Mouse (Mus musculus) hindbrain, embryonic 11.5 days (tissue): Measurements from ENCODE around the gene Il12rb1. TPM values are rescaled to one million over a fixed set of nuclear protein-coding genes. Genes with fewer than 3 reads are reported as not detected.

Experiments used
- ATAC-seq: fragments of 200-750 bp; cut with Nextera tagmentation; 2 replicates; pipeline ENCODE4 v1.8.0; 2017; ENCODE audit warnings: mild to moderate bottlenecking, moderate TSS enrichment, moderate library complexity; ENCODE audit not compliant: low FRiP score
- DNase-seq: peaks from one replicate; pipeline ENCODE4 v3.0.0-alpha.2; 2015; ENCODE audit warnings: low spot score
- H3K27ac ChIP-seq: fragments of 300-500 bp; sonication (generic); 2 replicates; pipeline ENCODE4 v1.5.1; 2014; ENCODE audit warnings: mild to moderate bottlenecking, low read depth, low read length
- H3K27me3 ChIP-seq: fragments of 300-500 bp; sonication (generic); 2 replicates; pipeline ENCODE4 v1.6.1; 2014; ENCODE audit warnings: mild to moderate bottlenecking, low read length, moderate library complexity, mixed read lengths; ENCODE audit not compliant: control insufficient read depth, insufficient read depth
- H3K36me3 ChIP-seq: fragments of 300-500 bp; sonication (generic); 2 replicates; pipeline ENCODE4 v1.6.1; 2014; ENCODE audit warnings: mild to moderate bottlenecking, low read length, moderate library complexity, mixed read lengths; ENCODE audit not compliant: control insufficient read depth, insufficient read depth
- H3K4me1 ChIP-seq: fragments of 300-500 bp; sonication (generic); replicated peaks from 2 replicates; pipeline ENCODE4 v1.6.1; 2014; ENCODE audit warnings: low read length, mixed read lengths; ENCODE audit not compliant: control insufficient read depth, insufficient read depth
- H3K4me2 ChIP-seq: fragments of 300-500 bp; sonication (generic); replicated peaks from 2 replicates; pipeline ENCODE4 v1.6.1; 2014; ENCODE audit warnings: mild to moderate bottlenecking, low read depth, low read length
- H3K4me3 ChIP-seq: fragments of 300-500 bp; sonication (generic); 2 replicates; pipeline ENCODE4 v1.5.1; 2014; ENCODE audit warnings: low read depth, low read length
- H3K9ac ChIP-seq: fragments of 300-500 bp; sonication (generic); 2 replicates; pipeline ENCODE4 v1.6.1; 2014; ENCODE audit warnings: low read depth, low read length
- H3K9me3 ChIP-seq: fragments of 300-500 bp; sonication (generic); 2 replicates; pipeline ENCODE4 v1.6.1; 2016; ENCODE audit warnings: low read length; ENCODE audit not compliant: control insufficient read depth
- whole genome bisulfite sequencing: fragments of 180-500 bp; shearing (Covaris S2); extraction: QIAGEN DNeasy Blood & Tissue Kit; methylation state at CpG from one replicate; pipeline ENCODE4 v1.1.7; 2014; 5-methylcytosine and 5-hydroxymethylcytosine counted together
- polyA plus RNA-seq: library from polyadenylated mRNA; unstranded; fragments of >200 nt; fragmentation: Nextera tagmentation; extraction: Ambion mirVana; gene quantifications from 2 replicates; pipeline ENCODE4 v1.2.1, GENCODE M21; 2014

The Il12rb1 gene
- polyA plus RNA-seq, 1 experiment from 2014 or later, result 0.08 TPM

GRCm38 (mm10) chr8:70770748-70771147, 37.5 kb upstream of the Il12rb1 start:
- DNase-seq (no peak), ATAC-seq (no peak)
- H3K4me2 ChIP-seq, result no peak overlapping the region
- H3K27ac ChIP-seq, result no peak overlapping the region
- no peaks in the 10 kb centered on the region; the same call in 1 of the 2 replicates for H3K27me3 ChIP-seq
- H3K36me3 ChIP-seq, result peaks cover 7% of the 10 kb centered on the region; the same call in 1 of the 2 replicates
- WGBS, result 97% methylated on average over 13 of the region's 13 CpGs
- H3K4me1 ChIP-seq, result peaks cover 12% of the 10 kb centered on the region
- no peak overlapping the region for H3K9ac ChIP-seq
- no peaks in the 10 kb centered on the region for H3K9me3 ChIP-seq
- H3K4me3 ChIP-seq, result no peak overlapping the region

GRCm38 (mm10) chr8:70771217-70771616, 37.0 kb upstream of the Il12rb1 start:
- H3K4me3 ChIP-seq, result no peak overlapping the region
- no peaks in the 10 kb centered on the region for H3K9me3 ChIP-seq
- 86% methylated on average over 7 of the region's 7 CpGs for WGBS
- H3K4me1 ChIP-seq, result peaks cover 9% of the 10 kb centered on the region
- ATAC-seq (no peak), DNase-seq (no peak)
- no peak overlapping the region for H3K4me2 ChIP-seq
- no peak overlapping the region for H3K9ac ChIP-seq
- H3K27ac ChIP-seq, result no peak overlapping the region
- H3K36me3 ChIP-seq, result peaks cover 7% of the 10 kb centered on the region; the same call in 1 of the 2 replicates
- no peaks in the 10 kb centered on the region; the same call in 1 of the 2 replicates for H3K27me3 ChIP-seq

DNA sequence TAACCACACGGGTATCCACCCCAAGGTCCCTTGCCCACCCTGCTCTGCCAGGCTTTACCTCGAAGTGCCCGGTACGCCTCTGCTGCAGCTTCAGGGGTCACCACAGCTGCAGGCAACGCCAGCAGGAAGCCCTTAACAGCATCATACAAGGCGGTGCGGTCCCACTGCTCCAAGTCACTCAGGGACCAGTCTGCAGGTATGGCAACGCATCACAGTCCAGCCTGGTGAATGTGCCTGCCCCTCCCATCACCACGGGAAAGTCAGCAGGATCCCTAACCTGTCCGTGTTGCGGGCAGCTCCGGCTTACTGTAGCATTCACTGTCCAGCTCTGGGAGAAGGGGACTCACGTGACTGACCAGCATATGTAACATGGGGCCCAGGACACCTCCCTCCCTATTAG, 36.2 kb upstream of the Il12rb1 start:
- Histone ChIP-seq H3K4me3 (no peak overlapping the region), H3K9ac (no peak overlapping the region), H3K4me2 (no peak overlapping the region), H3K27ac (no peak overlapping the region), H3K9me3 (no peaks in the 10 kb centered on the region), H3K27me3 (no peaks in the 10 kb centered on the region; the same call in 1 of the 2 replicates), H3K4me1 (peaks cover 7% of the 10 kb centered on the region), H3K36me3 (peaks cover 7% of the 10 kb centered on the region; the same call in 1 of the 2 replicates)
- 94% methylated on average over 13 of the region's 13 CpGs for WGBS
- DNase-seq, result no peak
- ATAC-seq, result no peak

DNA sequence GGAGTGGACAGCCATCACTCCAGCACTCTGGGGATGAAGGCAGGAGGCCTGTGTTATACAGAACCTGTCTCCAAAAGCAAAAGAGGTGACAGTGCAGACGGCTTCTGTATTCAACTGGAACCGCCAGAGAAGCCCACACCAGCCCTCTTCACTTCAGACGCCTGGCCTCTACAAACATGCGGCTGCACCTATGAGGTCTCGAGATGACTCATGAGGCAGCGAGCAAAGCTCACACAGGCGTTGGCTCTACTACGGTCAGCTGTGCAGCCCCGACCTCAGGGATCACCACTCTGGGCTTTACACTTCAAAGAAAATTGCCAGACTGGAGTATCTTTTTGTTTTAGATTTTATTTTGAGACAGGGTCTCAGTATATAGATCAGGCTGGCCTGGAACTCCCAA, 35.4 kb upstream of the Il12rb1 start:
- no peak overlapping the region for H3K27ac ChIP-seq
- H3K4me3 ChIP-seq, result no peak overlapping the region
- ATAC-seq, result no peak
- peaks cover 7% of the 10 kb centered on the region for H3K4me1 ChIP-seq
- no peak for DNase-seq
- no peak overlapping the region for H3K9ac ChIP-seq
- no peaks in the 10 kb centered on the region for H3K9me3 ChIP-seq
- WGBS, result 88% methylated on average over 9 of the region's 9 CpGs
- peaks cover 7% of the 10 kb centered on the region; the same call in 1 of the 2 replicates for H3K36me3 ChIP-seq
- no peak overlapping the region for H3K4me2 ChIP-seq
- no peaks in the 10 kb centered on the region; the same call in 1 of the 2 replicates for H3K27me3 ChIP-seq

- H3K4me1 ChIP-seq, result peaks cover 7% of the 10 kb centered on the region
- no peak overlapping the region for H3K4me3 ChIP-seq
Measured at GRCm38 (mm10) chr8:70773410-70773809, 34.8 kb upstream of the Il12rb1 start.

DNA sequence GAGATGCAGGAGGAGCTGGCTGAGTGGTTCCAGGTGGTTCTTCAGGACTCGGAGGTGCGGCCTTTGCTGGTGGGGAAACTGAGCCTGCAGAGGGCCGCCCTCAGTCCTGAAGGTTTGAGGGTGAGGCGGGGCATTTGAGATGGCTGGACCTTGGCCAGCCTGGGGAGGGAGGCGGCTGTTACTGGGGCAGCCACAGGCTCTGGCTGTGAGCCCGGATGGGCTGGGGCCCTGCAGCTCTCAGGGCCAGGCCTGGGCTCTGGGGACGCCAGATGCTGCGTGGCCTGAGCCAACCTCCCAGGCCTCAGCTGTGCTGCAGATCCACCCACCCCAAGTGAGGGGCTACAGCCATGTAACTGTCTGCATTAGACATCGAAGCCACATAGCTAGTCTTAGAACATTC, 34.4 kb upstream of the Il12rb1 start:
- no peak for DNase-seq
- peaks cover 7% of the 10 kb centered on the region; the same call in 1 of the 2 replicates for H3K36me3 ChIP-seq
- WGBS, result 88% methylated on average over 9 of the region's 9 CpGs
- H3K4me2 ChIP-seq, result no peak overlapping the region
- H3K9ac ChIP-seq, result peak overlapping the region; percentile 9; the same call in 1 of the 2 replicates
- H3K4me3 ChIP-seq, result no peak overlapping the region
- H3K9me3 ChIP-seq, result no peaks in the 10 kb centered on the region
- H3K27me3 ChIP-seq, result no peaks in the 10 kb centered on the region; the same call in 1 of the 2 replicates
- ATAC-seq, result no peak
- H3K4me1 ChIP-seq, result peaks cover 7% of the 10 kb centered on the region
- H3K27ac ChIP-seq, result no peak overlapping the region

More at GRCm38 (mm10) chr8:70773410-70773809, 34.8 kb upstream of the Il12rb1 start:
- Histone ChIP-seq H3K9ac (no peak overlapping the region; the same call in 1 of the 2 replicates), H3K36me3 (peaks cover 7% of the 10 kb centered on the region; the same call in 1 of the 2 replicates), H3K27ac (0 out of 2 replicates have a peak overlapping the region, but pooled peaks have one; percentile 9), H3K27me3 (no peaks in the 10 kb centered on the region; the same call in 1 of the 2 replicates), H3K4me2 (no peak overlapping the region), H3K9me3 (no peaks in the 10 kb centered on the region)
- DNase-seq, result no peak
- 85% methylated on average over 5 of the region's 5 CpGs for WGBS
- ATAC-seq, result no peak

- ATAC-seq (no peak), DNase-seq (no peak)
- Histone ChIP-seq H3K4me2 (no peak overlapping the region), H3K9ac (no peak overlapping the region; the same call in 1 of the 2 replicates), H3K27ac (no peak overlapping the region), H3K4me1 (peaks cover 7% of the 10 kb centered on the region), H3K4me3 (peak overlapping the region; percentile 6; the same call in 1 of the 2 replicates), H3K9me3 (no peaks in the 10 kb centered on the region), H3K27me3 (no peaks in the 10 kb centered on the region; the same call in 1 of the 2 replicates), H3K36me3 (peaks cover 12% of the 10 kb centered on the region; the same call in 1 of the 2 replicates)
- 95% methylated on average over 18 of the region's 18 CpGs for WGBS
Measured at GRCm38 (mm10) chr8:70774740-70775139, 33.5 kb upstream of the Il12rb1 start.

- no peak for DNase-seq
- no peaks in the 10 kb centered on the region; the same call in 1 of the 2 replicates for H3K27me3 ChIP-seq
- peak overlapping the region; percentile 85 for H3K4me3 ChIP-seq
- peaks cover 7% of the 10 kb centered on the region for H3K4me1 ChIP-seq
- no peak overlapping the region for H3K27ac ChIP-seq
- peak overlapping the region; percentile 96 for H3K9ac ChIP-seq
- peaks cover 14% of the 10 kb centered on the region; the same call in 1 of the 2 replicates for H3K36me3 ChIP-seq
- H3K9me3 ChIP-seq, result no peaks in the 10 kb centered on the region
- WGBS, result 89% methylated on average over 5 of the region's 5 CpGs
- peak overlapping the region; percentile 93 for H3K4me2 ChIP-seq
- ATAC-seq, result no peak
Measured at GRCm38 (mm10) chr8:70775227-70775626, 33.0 kb upstream of the Il12rb1 start.
